Mouse (Mus musculus): ENCODE results near the gene Olfml3.

DNA sequence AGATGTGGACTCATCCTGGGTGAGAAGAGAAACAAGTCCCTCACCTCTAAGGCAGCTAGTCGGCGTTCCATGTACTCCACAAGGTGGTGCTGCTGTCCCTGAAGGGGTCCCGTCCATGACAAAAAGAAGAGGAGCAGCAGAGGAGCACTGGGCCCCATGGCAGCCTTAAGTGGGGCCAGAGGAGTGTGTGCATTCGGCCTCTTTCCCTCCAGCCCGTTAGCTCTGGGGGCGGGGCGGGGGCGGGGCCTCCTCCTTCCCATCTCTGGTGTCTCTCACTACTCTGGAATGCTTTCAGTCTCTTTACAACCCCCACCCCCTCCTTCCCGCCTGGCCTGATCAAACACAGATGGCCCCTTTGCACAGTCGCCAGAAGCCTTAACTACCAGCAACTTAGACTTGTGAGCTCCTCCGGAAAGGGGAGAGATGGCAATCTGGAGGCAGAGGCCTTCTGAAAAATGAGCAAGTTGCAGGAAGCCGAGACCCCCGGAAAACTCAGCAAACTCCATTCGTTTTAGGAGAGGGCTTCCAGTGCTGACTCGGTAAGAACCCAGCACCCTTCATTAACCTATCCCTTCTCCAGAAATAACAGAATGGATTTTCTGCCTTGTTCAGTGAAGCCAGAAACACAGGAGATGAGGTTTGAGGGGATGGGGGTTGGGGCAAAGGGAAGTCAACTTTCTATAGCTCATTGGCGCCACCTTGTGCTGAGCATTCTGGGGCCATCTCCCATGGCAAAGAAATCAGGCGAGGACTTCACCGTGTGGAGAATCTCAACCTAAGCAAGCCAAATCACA lies at the start of gene Olfml3:
- TF ChIP-seq POLR2A (IDR thresholded peaks at IDR 0.05; ENCODE audit: insufficient read length, low read depth), result peak; percentile 56
- TF ChIP-seq SRF (IDR thresholded peaks at IDR 0.05; ENCODE audit: control insufficient read depth, insufficient read length, low read depth), result no peak
- peak; percentile 63 for TF ChIP-seq POLR2AphosphoS2 (IDR thresholded peaks at IDR 0.05; ENCODE audit: insufficient read length, low read depth)
- no peak for TF ChIP-seq E2F4 (IDR thresholded peaks at IDR 0.05; ENCODE audit: insufficient read depth)
- no peak for TF ChIP-seq MYOD1 (IDR thresholded peaks at IDR 0.05; ENCODE audit: control insufficient read depth in 1 of 3, insufficient read length in 2 of 3, low read depth in 2 of 3)
- no peak for TF ChIP-seq MAX (IDR thresholded peaks at IDR 0.05; ENCODE audit: low read depth)
- no peak for TF ChIP-seq MYOG (IDR thresholded peaks at IDR 0.05; ENCODE audit: control insufficient read depth in 1 of 3, insufficient read depth in 1 of 3, insufficient read length in 2 of 3, low read depth in 2 of 3)
- TF ChIP-seq TCF3 (IDR thresholded peaks at IDR 0.05; ENCODE audit: insufficient read length, low read depth), result no peak
